Mouse (Mus musculus) forelimb bud, embryonic 11.5 days (tissue): Measurements from ENCODE around the gene Shroom4.
A peak's percentile ranks its signal among the peaks of the same experiment; 100 is the strongest.

ENCODE experiments used
- DNase-seq: peaks from one replicate; pipeline ENCODE4 v3.0.0-alpha.2; 2012; ENCODE audit warnings: low read depth, low spot score

Gene Shroom4

DNA sequence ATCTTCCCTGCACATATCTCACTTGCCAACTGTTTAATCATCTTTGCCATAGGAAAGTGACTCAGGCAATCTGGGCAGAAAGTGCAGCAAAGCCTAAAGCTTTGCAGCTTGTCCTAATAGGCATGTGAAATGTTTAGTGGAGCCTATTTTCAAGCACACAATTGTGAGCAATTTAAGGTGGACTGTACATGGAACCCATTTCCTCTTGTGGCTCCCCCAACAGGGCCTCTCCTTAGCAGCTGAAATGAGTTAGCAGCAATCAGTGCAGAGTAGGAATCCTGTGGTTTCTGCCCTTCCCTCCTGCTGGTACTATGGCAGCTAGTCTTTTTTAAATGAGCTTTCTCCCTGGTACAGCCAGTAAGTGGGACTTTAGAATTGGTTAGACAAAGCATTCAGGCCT is 95.8 kb downstream of the Shroom4 start:
- peak; percentile 43 for DNase-seq

- DNase-seq = no peak
Measured at GRCm38 (mm10) chrX:6496374-6496773, 96.7 kb downstream of the Shroom4 start.

- no peak for DNase-seq
Measured at GRCm38 (mm10) chrX:6501850-6502249, 102.2 kb downstream of the Shroom4 start.

- no peak for DNase-seq
Measured at GRCm38 (mm10) chrX:6517217-6517616, 117.6 kb downstream of the Shroom4 start.

GRCm38 (mm10) chrX:6518421-6518820 is 118.8 kb downstream of the Shroom4 start:
- no peak for DNase-seq

GRCm38 (mm10) chrX:6522935-6523334 is 123.3 kb downstream of the Shroom4 start:
- DNase-seq = peak; percentile 12

DNA sequence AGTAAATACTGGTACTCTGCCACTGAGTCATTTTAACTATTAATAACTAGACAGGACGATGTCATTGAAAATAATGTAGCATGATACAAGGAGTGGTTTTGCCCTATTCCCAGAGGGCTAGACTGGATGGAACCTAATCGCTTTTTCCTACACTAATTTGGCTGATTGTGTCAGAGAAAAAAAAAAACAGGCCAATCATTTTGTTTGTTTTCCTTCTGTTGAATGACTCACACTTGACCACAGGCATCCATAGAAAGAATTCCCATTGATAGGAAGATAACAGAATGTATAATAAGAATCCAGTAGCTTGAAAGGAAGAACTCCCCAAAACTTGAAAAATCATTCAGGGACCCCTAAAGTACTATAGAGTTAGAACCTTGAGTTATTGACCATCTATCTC is 137.0 kb downstream of the Shroom4 start:
- DNase-seq = no peak

DNA sequence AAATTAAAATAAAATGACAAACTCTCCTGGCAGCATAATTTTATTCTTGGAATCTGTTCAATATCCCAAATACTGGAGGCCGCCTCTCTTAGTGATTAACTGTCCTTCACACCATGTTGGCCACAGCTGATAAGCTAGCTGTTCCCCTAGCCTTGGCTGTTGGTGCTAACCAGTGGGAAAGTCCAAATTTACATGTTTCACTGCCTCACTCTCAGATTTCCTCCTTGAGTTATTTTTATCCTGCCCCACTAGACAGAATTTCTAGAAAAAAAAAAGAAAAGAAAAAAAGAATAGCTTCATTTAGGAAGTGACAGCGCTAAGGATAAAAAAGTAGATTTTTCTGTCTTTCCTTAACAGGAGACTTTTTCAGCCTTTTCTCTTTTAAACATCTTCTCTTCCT is 138.0 kb downstream of the Shroom4 start:
- DNase-seq = no peak

- no peak for DNase-seq
Measured at GRCm38 (mm10) chrX:6565066-6565465, 165.4 kb downstream of the Shroom4 start.

DNA sequence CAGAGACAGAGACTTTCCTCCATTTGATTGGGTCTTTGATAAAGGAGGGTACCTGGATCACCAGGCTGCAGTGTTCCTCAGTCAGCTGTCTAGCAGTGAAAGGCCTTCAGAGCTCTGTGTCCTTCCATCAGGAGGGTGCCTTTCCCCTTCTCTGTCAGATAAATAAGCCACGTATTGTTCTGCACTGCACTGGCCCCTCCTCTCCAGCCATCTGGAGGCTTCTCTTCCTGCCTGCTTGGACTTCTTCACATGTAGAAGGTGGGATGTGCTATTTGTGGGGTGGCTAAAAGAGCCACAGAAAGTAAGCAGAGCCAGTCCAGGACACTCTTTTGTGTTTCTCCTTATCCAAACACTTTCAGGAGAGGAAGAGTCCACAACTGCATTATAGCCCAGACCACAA is 174.9 kb downstream of the Shroom4 start:
- DNase-seq = no peak

- DNase-seq = no peak
Measured at GRCm38 (mm10) chrX:6577001-6577400, 177.3 kb downstream of the Shroom4 start.

DNA sequence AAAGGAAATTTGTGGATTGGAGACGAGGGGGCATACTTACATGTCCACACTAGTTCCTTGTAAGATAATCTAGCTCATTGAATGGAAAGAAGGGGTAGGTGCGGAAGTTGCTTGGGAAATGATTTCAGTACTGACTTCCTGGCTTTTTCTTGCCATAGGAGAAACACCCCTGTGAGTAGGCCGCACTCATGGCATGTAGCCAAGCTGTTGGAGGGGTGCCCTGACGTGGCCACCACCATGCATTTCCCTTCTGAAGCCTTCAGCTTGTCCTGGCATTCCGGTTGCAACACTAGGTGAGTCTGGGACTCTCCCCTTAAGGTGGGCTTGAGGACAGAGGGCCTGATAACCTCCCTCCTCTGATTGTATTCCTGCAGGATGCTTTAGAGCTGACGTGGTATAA is 181.0 kb downstream of the Shroom4 start:
- DNase-seq = no peak

GRCm38 (mm10) chrX:6581181-6581580 is 181.5 kb downstream of the Shroom4 start:
- no peak for DNase-seq

DNA sequence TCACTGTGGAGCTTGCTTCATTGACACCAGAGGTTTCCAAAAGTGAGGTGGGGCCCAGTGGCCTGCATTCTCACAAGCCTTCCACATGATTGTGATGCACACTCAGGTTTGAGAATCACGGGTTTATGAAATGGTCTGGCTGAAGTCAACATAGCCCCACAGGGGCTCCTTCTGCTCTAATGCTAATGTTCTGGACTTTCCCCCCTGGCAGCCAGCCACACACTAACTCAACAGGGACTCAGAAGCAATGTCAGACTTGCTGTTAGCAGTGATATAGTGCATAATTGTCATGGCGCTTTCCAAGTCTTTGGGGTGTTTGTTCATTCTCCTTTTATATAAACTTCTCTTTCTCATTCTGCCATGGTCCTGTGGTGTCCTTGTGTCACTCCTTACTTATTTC is 183.0 kb downstream of the Shroom4 start:
- DNase-seq = no peak

DNA sequence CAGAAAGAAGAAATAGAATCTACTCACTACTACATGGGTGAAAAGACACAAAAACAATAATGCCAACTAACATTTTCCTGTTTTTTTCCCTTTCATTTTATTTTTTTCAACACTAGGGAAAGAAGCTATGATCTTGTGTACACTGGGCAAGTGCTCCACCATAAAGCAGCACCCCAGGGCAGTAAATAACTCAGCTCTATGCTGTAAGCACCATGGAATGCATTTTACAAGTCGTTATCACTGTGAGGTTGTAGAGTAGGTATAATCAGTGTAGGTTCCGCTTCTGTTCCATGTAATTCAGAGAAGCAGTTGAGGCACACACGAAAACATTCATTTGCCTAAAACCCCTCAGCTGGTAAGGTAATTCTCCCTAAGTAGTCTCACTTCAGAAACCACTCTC is 194.5 kb downstream of the Shroom4 start:
- no peak for DNase-seq

DNA sequence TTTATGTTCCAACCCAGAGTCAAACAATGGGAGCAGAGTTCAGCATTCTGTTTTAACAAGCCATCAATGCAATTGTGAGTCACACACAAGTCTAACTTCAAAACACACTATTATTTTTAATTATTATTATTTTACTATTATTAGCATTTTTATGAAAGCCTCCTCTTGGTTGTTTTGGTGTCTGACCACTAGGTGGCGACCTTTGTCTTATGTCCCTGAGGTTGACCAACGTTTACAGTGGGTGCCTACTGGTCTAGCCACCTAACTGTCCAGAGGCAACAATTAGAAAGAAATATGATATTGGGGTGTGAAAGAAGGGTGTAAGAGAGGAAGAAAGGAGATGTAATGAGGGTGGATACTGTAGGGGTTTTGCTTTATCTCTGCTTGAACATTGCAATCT is 254.4 kb downstream of the Shroom4 start:
- peak; percentile 1 for DNase-seq

DNA sequence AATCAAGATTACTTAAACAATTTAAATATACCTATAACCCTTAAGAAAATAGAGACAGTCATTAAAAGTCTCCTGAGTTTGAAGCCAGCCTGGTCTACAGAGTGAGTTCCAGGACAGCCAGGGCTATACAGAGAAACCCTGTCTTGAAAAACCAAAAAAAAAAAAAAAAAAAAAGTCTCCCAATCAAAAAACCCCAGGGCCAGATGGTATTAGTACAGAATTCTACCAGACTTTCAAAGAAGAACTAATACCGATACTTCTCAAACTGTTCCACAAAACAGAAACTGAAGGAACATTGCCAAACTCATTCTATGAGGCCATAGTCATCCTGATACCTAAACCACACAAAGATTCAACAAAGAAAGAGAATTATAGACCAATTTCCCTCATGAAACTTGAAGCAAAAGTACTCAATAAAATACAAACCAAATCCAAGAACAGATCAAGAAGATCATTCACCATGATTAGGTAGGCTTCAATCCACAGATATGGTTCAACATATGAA is 259.2 kb downstream of the Shroom4 start:
- DNase-seq = no peak
